Comparison of ENCODE assay signal across 22 mouse cellular contexts in genomic region chr3:148075841-148076240, GRCm38 (mm10).
DNase-seq lines count a peak whose midpoint lies in the region; ATAC-seq lines count a peak whose summit lies in the region.
"Had no signal": no experiment of that assay in that cellular context is flagged by ENCODE, and none has a peak within 500 bp of the region (broad histone marks: within the 10 kb centered on the region; RNA-seq: fewer than 3 reads in every experiment).

No protein-coding gene starts in this region.

- no peaks in the 10 kb centered on the region for H3K9me3 ChIP-seq in forebrain, embryonic 14.5 days (replicated peaks; ENCODE audit: control insufficient read depth, low read length)
- H3K9me3 ChIP-seq in forebrain, embryonic 12.5 days, result no peaks in the 10 kb centered on the region
- H3K9me3 ChIP-seq: embryonic facial prominence, embryonic 12.5 days; forebrain, embryonic 13.5 days; hindbrain, embryonic 12.5 days; hindbrain, embryonic 15.5 days had no signal

- no peak overlapping the region for H3K4me3 ChIP-seq in forebrain, embryonic 14.5 days (ENCODE audit: low read depth, low read length)
- no peak overlapping the region for H3K4me3 ChIP-seq in forebrain, embryonic 12.5 days (replicated peaks)
- H3K4me3 ChIP-seq: embryonic facial prominence, embryonic 12.5 days; erythroblast, embryonic 14.5 days; forebrain, embryonic 13.5 days; gastrocnemius, adult 2 months; hindbrain, embryonic 12.5 days; hindbrain, embryonic 15.5 days had no signal

- peak; percentile 50; the same call in 1 of the 2 replicates for ATAC-seq in forebrain, embryonic 14.5 days
- no peak for ATAC-seq in forebrain, embryonic 12.5 days (ENCODE audit: low FRiP score)
- ATAC-seq: forebrain, embryonic 13.5 days; intestine, postnatal 0 days had no signal

- H3K27ac ChIP-seq in forebrain, embryonic 14.5 days (ENCODE audit: low read depth, low read length), result no peak overlapping the region
- H3K27ac ChIP-seq in forebrain, embryonic 12.5 days, result no peak overlapping the region
- H3K27ac ChIP-seq: embryonic facial prominence, embryonic 12.5 days; forebrain, embryonic 13.5 days; gastrocnemius, adult 2 months; hindbrain, embryonic 12.5 days; hindbrain, embryonic 15.5 days had no signal

- DNase-seq in forebrain, embryonic 14.5 days (ENCODE audit: low spot score), result peak; percentile 78
- DNase-seq in 3T3-L1 (ENCODE audit: low read depth, low spot score) (peak; percentile 30), NIH3T3 (ENCODE audit: low read depth) (peak; percentile 35)
- DNase-seq in retina, embryonic 14.5 days (ENCODE audit: low spot score), result peak; percentile 59
- DNase-seq in kidney, postnatal 10 days, result no peak
- no peak for DNase-seq in frontal cortex, postnatal 10 days (ENCODE audit: low spot score in 2 of 2)
- DNase-seq: adrenal gland, adult 8-10 months; adrenal gland, postnatal 25 days; cerebellum, adult 18-20 months; cerebellum, adult 9-10 months; cerebellum, postnatal 14 days; gastrocnemius, adult 2 months; gastrocnemius, postnatal 14 days; heart, adult 11 months had no signal

- no peaks in the 10 kb centered on the region for H3K36me3 ChIP-seq in forebrain, embryonic 14.5 days (ENCODE audit: control insufficient read depth, insufficient read depth, low read length)
- no peaks in the 10 kb centered on the region for H3K36me3 ChIP-seq in forebrain, embryonic 12.5 days (replicated peaks)
- H3K36me3 ChIP-seq: embryonic facial prominence, embryonic 12.5 days; hindbrain, embryonic 12.5 days; hindbrain, embryonic 15.5 days had no signal

- H3K9ac ChIP-seq in forebrain, embryonic 14.5 days (ENCODE audit: low read length), result no peak overlapping the region
- no peak overlapping the region for H3K9ac ChIP-seq in forebrain, embryonic 12.5 days
- H3K9ac ChIP-seq: embryonic facial prominence, embryonic 12.5 days; forebrain, embryonic 13.5 days; hindbrain, embryonic 12.5 days; hindbrain, embryonic 15.5 days had no signal

- 13% methylated on average over 2 of the region's 2 CpGs for WGBS in forebrain, embryonic 14.5 days
- WGBS in forebrain, embryonic 12.5 days, result 40% methylated on average over 2 of the region's 2 CpGs

- H3K4me1 ChIP-seq in forebrain, embryonic 14.5 days (ENCODE audit: control insufficient read depth, insufficient read depth, low read length), result no peaks in the 10 kb centered on the region
- H3K4me1 ChIP-seq in forebrain, embryonic 12.5 days, result no peaks in the 10 kb centered on the region
- H3K4me1 ChIP-seq: embryonic facial prominence, embryonic 12.5 days; hindbrain, embryonic 12.5 days; hindbrain, embryonic 15.5 days had no signal

- H3K4me2 ChIP-seq in forebrain, embryonic 14.5 days (ENCODE audit: low read length), result no peak overlapping the region
- no peak overlapping the region for H3K4me2 ChIP-seq in forebrain, embryonic 12.5 days
- H3K4me2 ChIP-seq: embryonic facial prominence, embryonic 12.5 days; forebrain, embryonic 13.5 days; heart, embryonic 11.5 days; hindbrain, embryonic 12.5 days; hindbrain, embryonic 15.5 days had no signal

- no peaks in the 10 kb centered on the region for H3K27me3 ChIP-seq in forebrain, embryonic 14.5 days (replicated peaks; ENCODE audit: control insufficient read depth, insufficient read depth, low read length)
- H3K27me3 ChIP-seq in forebrain, embryonic 12.5 days, result no peaks in the 10 kb centered on the region
- H3K27me3 ChIP-seq: embryonic facial prominence, embryonic 12.5 days; forebrain, embryonic 13.5 days; hindbrain, embryonic 12.5 days; hindbrain, embryonic 15.5 days had no signal

Comparison
In these comparisons a context has a peak if more than half of its experiments do, and no peak if none do; other contexts are left out.
1. DNase-seq: peak in forebrain, embryonic 14.5 days (single experiment), 3T3-L1 (single experiment), NIH3T3 (single experiment) and retina, embryonic 14.5 days (single experiment); none in kidney, postnatal 10 days (single experiment) and frontal cortex, postnatal 10 days (0 of 2).